In genomic region chr5:46032206-46032605, GRCm38 (mm10) we compare ENCODE assay signal across 19 mouse cellular contexts.
DNase-seq lines count a peak whose midpoint lies in the region; ATAC-seq and TF ChIP-seq lines count a peak whose summit lies in the region.
"Had no signal": no experiment of that assay in that cellular context is flagged by ENCODE, and none has a peak within 500 bp of the region (broad histone marks: within the 10 kb centered on the region; RNA-seq: fewer than 3 reads in every experiment).

No protein-coding gene starts in this region.

- no peaks in the 10 kb centered on the region for H3K27me3 ChIP-seq in forebrain, embryonic 14.5 days (replicated peaks; ENCODE audit: control insufficient read depth, insufficient read depth, low read length)
- H3K27me3 ChIP-seq in forebrain, embryonic 10.5 days (ENCODE audit: poor library complexity, severe bottlenecking): no peaks in the 10 kb centered on the region
- H3K27me3 ChIP-seq in stomach, postnatal 0 days (ENCODE audit: control insufficient read depth, insufficient read depth, low read length): no peaks in the 10 kb centered on the region
- H3K27me3 ChIP-seq: embryonic facial prominence, embryonic 13.5 days; forebrain, embryonic 13.5 days; heart, embryonic 13.5 days; hindbrain, embryonic 15.5 days had no signal

- H3K27ac ChIP-seq in forebrain, embryonic 14.5 days (ENCODE audit: low read depth, low read length): no peak overlapping the region
- no peak overlapping the region for H3K27ac ChIP-seq in forebrain, embryonic 10.5 days
- no peak overlapping the region for H3K27ac ChIP-seq in stomach, postnatal 0 days (replicated peaks)
- no peak overlapping the region for H3K27ac ChIP-seq in layer of hippocampus, adult 2 months
- H3K27ac ChIP-seq: embryonic facial prominence, embryonic 13.5 days; forebrain, embryonic 13.5 days; gastrocnemius, adult 2 months; heart, embryonic 13.5 days; hindbrain, embryonic 15.5 days had no signal

- H3K9ac ChIP-seq in forebrain, embryonic 14.5 days (ENCODE audit: low read length): no peak overlapping the region
- H3K9ac ChIP-seq in stomach, postnatal 0 days (ENCODE audit: low read length): no peak overlapping the region
- H3K9ac ChIP-seq: embryonic facial prominence, embryonic 13.5 days; forebrain, embryonic 13.5 days; heart, embryonic 13.5 days; hindbrain, embryonic 15.5 days had no signal

- TF ChIP-seq CTCF in stomach, postnatal 0 days (IDR thresholded peaks at IDR 0.05; ENCODE audit: low read depth): no peak
- TF ChIP-seq CTCF in layer of hippocampus, adult 2 months (conservative IDR thresholded peaks at IDR 0.05): no peak

- intact Hi-C loops in left cerebral cortex, postnatal 10 days (cut with DNase I): no loop called here

- H3K9me3 ChIP-seq in forebrain, embryonic 14.5 days (replicated peaks; ENCODE audit: control insufficient read depth, low read length): no peaks in the 10 kb centered on the region
- no peaks in the 10 kb centered on the region for H3K9me3 ChIP-seq in forebrain, embryonic 10.5 days
- no peaks in the 10 kb centered on the region for H3K9me3 ChIP-seq in stomach, postnatal 0 days (ENCODE audit: control insufficient read depth, low read length)
- H3K9me3 ChIP-seq: embryonic facial prominence, embryonic 13.5 days; forebrain, embryonic 13.5 days; heart, embryonic 13.5 days; hindbrain, embryonic 15.5 days had no signal

- H3K36me3 ChIP-seq in forebrain, embryonic 14.5 days (ENCODE audit: control insufficient read depth, insufficient read depth, low read length): no peaks in the 10 kb centered on the region
- no peaks in the 10 kb centered on the region for H3K36me3 ChIP-seq in forebrain, embryonic 10.5 days (replicated peaks)
- no peaks in the 10 kb centered on the region for H3K36me3 ChIP-seq in stomach, postnatal 0 days (ENCODE audit: control insufficient read depth, insufficient read depth, low read length)
- H3K36me3 ChIP-seq: embryonic facial prominence, embryonic 13.5 days; heart, embryonic 13.5 days; hindbrain, embryonic 15.5 days had no signal

- H3K4me1 ChIP-seq in forebrain, embryonic 14.5 days (ENCODE audit: control insufficient read depth, insufficient read depth, low read length): peaks cover 7% of the 10 kb centered on the region
- H3K4me1 ChIP-seq in forebrain, embryonic 10.5 days: peaks cover 5% of the 10 kb centered on the region; the same call in 1 of the 2 replicates
- peaks cover 6% of the 10 kb centered on the region; the same call in 1 of the 2 replicates for H3K4me1 ChIP-seq in stomach, postnatal 0 days (replicated peaks; ENCODE audit: control insufficient read depth, insufficient read depth)
- H3K4me1 ChIP-seq: embryonic facial prominence, embryonic 13.5 days; hindbrain, embryonic 15.5 days had no signal

- ATAC-seq in forebrain, embryonic 14.5 days: peak; percentile 12; the same call in 1 of the 2 replicates
- 0 out of 2 replicates have a peak, but pooled peaks have one; percentile 11 for ATAC-seq in common myeloid progenitor, adult 5-6 weeks (replicated peaks; ENCODE audit: low read depth, poor library complexity, severe bottlenecking)
- ATAC-seq in stomach, postnatal 0 days (ENCODE audit: low FRiP score, low TSS enrichment): peak; percentile 87
- ATAC-seq: activated CD4-positive, CD25-positive, alpha-beta regulatory T cell, adult 4 months; Patski had no signal

- H3K4me2 ChIP-seq in forebrain, embryonic 14.5 days (ENCODE audit: low read length): no peak overlapping the region
- no peak overlapping the region for H3K4me2 ChIP-seq in stomach, postnatal 0 days (replicated peaks; ENCODE audit: low read depth)
- H3K4me2 ChIP-seq: embryonic facial prominence, embryonic 13.5 days; hindbrain, embryonic 15.5 days had no signal

- no peak for TF ChIP-seq EP300 in stomach, postnatal 0 days (optimal IDR thresholded peaks at IDR 0.05)

- WGBS in forebrain, embryonic 14.5 days: 90% methylated on average over 2 of the region's 2 CpGs
- 83% methylated on average over 2 of the region's 2 CpGs for WGBS in forebrain, embryonic 10.5 days
- 38% methylated on average over 2 of the region's 2 CpGs for WGBS in large intestine, adult 2 months
- 73% methylated on average over 2 of the region's 2 CpGs for whole genome bisulfite sequencing in stomach, postnatal 0 days

- no peak for DNase-seq in forebrain, embryonic 14.5 days (ENCODE audit: low spot score)
- no peak for DNase-seq in forebrain, embryonic 10.5 days (ENCODE audit: extremely low spot score, low spot score)
- DNase-seq in large intestine, adult 2 months (ENCODE audit: low read depth, low spot score): peak; percentile 36
- peak; percentile 24 for DNase-seq in stomach, postnatal 0 days (ENCODE audit: low spot score)
- DNase-seq in layer of hippocampus, adult 2 months (ENCODE audit: low spot score in 2 of 2): no peak
- DNase-seq in layer of hippocampus, postnatal 10 days (ENCODE audit: low spot score in 2 of 2): no peak
- no peak for DNase-seq in left cerebral cortex, postnatal 10 days (ENCODE audit: extremely low spot score in 1 of 2, low spot score in 2 of 2)
- DNase-seq: adrenal gland, postnatal 25 days; cerebellum, adult 9-10 months; gastrocnemius, adult 2 months; gastrocnemius, postnatal 25 days; heart, postnatal 36 days had no signal

- H3K4me3 ChIP-seq in forebrain, embryonic 14.5 days (ENCODE audit: low read depth, low read length): no peak overlapping the region
- no peak overlapping the region for H3K4me3 ChIP-seq in forebrain, embryonic 10.5 days
- H3K4me3 ChIP-seq in stomach, postnatal 0 days (ENCODE audit: low read depth, low read length): no peak overlapping the region
- no peak overlapping the region for H3K4me3 ChIP-seq in layer of hippocampus, adult 2 months
- H3K4me3 ChIP-seq: embryonic facial prominence, embryonic 13.5 days; forebrain, embryonic 13.5 days; hindbrain, embryonic 15.5 days had no signal

Comparison
In these comparisons a context has a peak if more than half of its experiments do, and no peak if none do; other contexts are left out.
1. ATAC-seq: peak in every context shown above with its lines; median percentile 87 in stomach, postnatal 0 days; 12 in forebrain, embryonic 14.5 days; 11 in common myeloid progenitor, adult 5-6 weeks.
2. DNase-seq: peak in large intestine, adult 2 months (single experiment) and stomach, postnatal 0 days (single experiment); none in forebrain, embryonic 14.5 days (single experiment), forebrain, embryonic 10.5 days (single experiment), layer of hippocampus, adult 2 months (0 of 2), layer of hippocampus, postnatal 10 days (0 of 2) and left cerebral cortex, postnatal 10 days (0 of 2).